Mouse (Mus musculus) kidney, adult 2 months (tissue): ENCODE measurements at regions not wholly inside any gene's neighbourhood (a gene's known extent, or its start where the extent isn't known, plus 50 kb on each side); places are given as distances from the start of the nearest gene placed in this dataset.

Experiments
- DNase-seq: peaks from one replicate; pipeline ENCODE4 v3.0.0; 2021
- H3K27ac ChIP-seq: fragments of 200-500 bp; 2 replicates; pipeline ENCODE4 v1.5.1; 2012; ENCODE audit warnings: low read depth, low read length, control low read depth, inconsistent platforms; ENCODE audit not compliant: insufficient read depth
- H3K27me3 ChIP-seq: fragments of 200-500 bp; replicated peaks from 2 replicates; pipeline ENCODE4 v1.6.1; 2012; ENCODE audit warnings: mild to moderate bottlenecking, moderate library complexity, low read length, inconsistent platforms; ENCODE audit not compliant: control insufficient read depth, insufficient read depth
- H3K36me3 ChIP-seq: fragments of 200-500 bp; 2 replicates; pipeline ENCODE4 v1.6.1; 2012; ENCODE audit warnings: mild to moderate bottlenecking, moderate library complexity, low read length, inconsistent platforms; ENCODE audit not compliant: control insufficient read depth, insufficient read depth
- H3K4me1 ChIP-seq: fragments of 200-500 bp; 2 replicates; pipeline ENCODE4 v1.6.1; 2011; ENCODE audit warnings: low read length; ENCODE audit not compliant: control insufficient read depth, insufficient read depth
- H3K4me3 ChIP-seq: fragments of 200-500 bp; 2 replicates; pipeline ENCODE4 v1.5.1; 2011; ENCODE audit warnings: mild to moderate bottlenecking, low read depth, low read length, control low read depth; ENCODE audit not compliant: insufficient read depth
- CTCF ChIP-seq: fragments of 200-500 bp; conservative IDR thresholded peaks from 2 replicates; pipeline ENCODE4 v1.5.1; 2011; ENCODE audit warnings: low read depth, mild to moderate bottlenecking, control low read depth, low read length, moderate library complexity, mixed read lengths; ENCODE audit not compliant: insufficient read depth, insufficient read length
- POLR2A ChIP-seq: fragments of 200-500 bp; IDR thresholded peaks from one replicate; pipeline ENCODE4 v1.6.1; 2011; ENCODE audit warnings: low read depth, low read length, control low read depth
- WGBS: fragments of 180-500 bp; shearing (Covaris S2); methylation state at CpG from one replicate; pipeline ENCODE4 v1.1.7; 2018; 5-methylcytosine and 5-hydroxymethylcytosine counted together

GRCm38 (mm10) chr9:49922770-49923169 is 124.0 kb upstream of the Ncam1 start:
- 54% methylated on average over 3 of the region's 3 CpGs for WGBS
- no peak for TF ChIP-seq POLR2A
- no peak for TF ChIP-seq CTCF

GRCm38 (mm10) chr9:49922162-49922561 is 123.4 kb upstream of the Ncam1 start:
- Histone ChIP-seq H3K4me3 (no peak overlapping the region), H3K4me1 (peaks cover 22% of the 10 kb centered on the region), H3K27ac (no peak overlapping the region), H3K27me3 (no peaks in the 10 kb centered on the region), H3K36me3 (no peaks in the 10 kb centered on the region)
- TF ChIP-seq POLR2A (no peak), CTCF (no peak)
- WGBS: 20% methylated on average over 2 of the region's 2 CpGs
- DNase-seq: peak; percentile 21

More at GRCm38 (mm10) chr9:49922770-49923169, 124.0 kb upstream of the Ncam1 start:
- no peaks in the 10 kb centered on the region for H3K27me3 ChIP-seq
- no peak for DNase-seq
- no peak overlapping the region for H3K4me3 ChIP-seq
- H3K36me3 ChIP-seq: no peaks in the 10 kb centered on the region
- peaks cover 22% of the 10 kb centered on the region for H3K4me1 ChIP-seq
- no peak overlapping the region for H3K27ac ChIP-seq

GRCm38 (mm10) chr9:49921306-49921705 is 122.6 kb upstream of the Ncam1 start:
- no peak overlapping the region for H3K27ac ChIP-seq
- 67% methylated on average over 3 of the region's 3 CpGs for WGBS
- peaks cover 22% of the 10 kb centered on the region for H3K4me1 ChIP-seq
- no peak overlapping the region for H3K4me3 ChIP-seq
- DNase-seq: no peak
- no peaks in the 10 kb centered on the region for H3K27me3 ChIP-seq
- TF ChIP-seq POLR2A (no peak), CTCF (no peak)
- H3K36me3 ChIP-seq: no peaks in the 10 kb centered on the region

GRCm38 (mm10) chr9:49915046-49915719 is 116.5 kb upstream of the Ncam1 start:
- no peak for TF ChIP-seq CTCF
- TF ChIP-seq POLR2A: no peak
- no peak overlapping the region for H3K4me3 ChIP-seq
- no peak overlapping the region for H3K27ac ChIP-seq
- no peak for DNase-seq
- 72% methylated on average over 4 of the region's 4 CpGs for WGBS
- H3K4me1 ChIP-seq: no peaks in the 10 kb centered on the region
- no peaks in the 10 kb centered on the region for H3K36me3 ChIP-seq
- H3K27me3 ChIP-seq: no peaks in the 10 kb centered on the region

GRCm38 (mm10) chr9:49913677-49914076 is 115.0 kb upstream of the Ncam1 start:
- DNase-seq: no peak
- WGBS: 81% methylated on average over 4 of the region's 4 CpGs
- no peak overlapping the region for H3K27ac ChIP-seq

GRCm38 (mm10) chr9:49912306-49912705 is 113.6 kb upstream of the Ncam1 start:
- WGBS: 89% methylated on average over 1 of the region's 1 CpGs
- no peak overlapping the region for H3K27ac ChIP-seq
- H3K4me1 ChIP-seq: no peaks in the 10 kb centered on the region
- TF ChIP-seq POLR2A (no peak), CTCF (no peak)
- no peaks in the 10 kb centered on the region for H3K27me3 ChIP-seq
- H3K36me3 ChIP-seq: no peaks in the 10 kb centered on the region
- H3K4me3 ChIP-seq: no peak overlapping the region
- DNase-seq: no peak

More at GRCm38 (mm10) chr9:49913677-49914076, 115.0 kb upstream of the Ncam1 start:
- H3K4me3 ChIP-seq: no peak overlapping the region
- TF ChIP-seq CTCF (no peak), POLR2A (no peak)
- H3K36me3 ChIP-seq: no peaks in the 10 kb centered on the region
- H3K27me3 ChIP-seq: no peaks in the 10 kb centered on the region
- H3K4me1 ChIP-seq: no peaks in the 10 kb centered on the region

GRCm38 (mm10) chr9:49906306-49906705 is 107.6 kb upstream of the Ncam1 start:
- WGBS: 55% methylated on average over 4 of the region's 4 CpGs
- TF ChIP-seq CTCF: no peak
- no peak for TF ChIP-seq POLR2A
- no peaks in the 10 kb centered on the region for H3K4me1 ChIP-seq
- no peak overlapping the region for H3K4me3 ChIP-seq
- DNase-seq: no peak
- no peaks in the 10 kb centered on the region for H3K27me3 ChIP-seq
- no peak overlapping the region for H3K27ac ChIP-seq
- H3K36me3 ChIP-seq: no peaks in the 10 kb centered on the region

- Histone ChIP-seq H3K4me3 (no peak overlapping the region), H3K27me3 (no peaks in the 10 kb centered on the region), H3K4me1 (no peaks in the 10 kb centered on the region), H3K36me3 (no peaks in the 10 kb centered on the region), H3K27ac (no peak overlapping the region)
- no peak for DNase-seq
- no peak for TF ChIP-seq POLR2A
- no peak for TF ChIP-seq CTCF
- WGBS: 84% methylated on average over 4 of the region's 4 CpGs
Measured at GRCm38 (mm10) chr9:49905703-49906102, 107.0 kb upstream of the Ncam1 start.
